Mouse (Mus musculus): Measurements from ENCODE around the gene Mlana. TPM values are rescaled to one million over a fixed set of nuclear protein-coding genes. Genes with fewer than 3 reads are reported as not detected.

The Mlana gene
- polyA plus RNA-seq, 1 experiment = not detected

- Histone ChIP-seq H3K27me3 (ENCODE audit: control insufficient read depth, insufficient read depth, low read length) (no peaks in the 10 kb centered on the region), H3K4me3 (ENCODE audit: control insufficient read depth, low read depth, low read length) (no peak overlapping the region), H3K4me1 (ENCODE audit: control insufficient read depth, insufficient read depth, low read length) (peaks cover 11% of the 10 kb centered on the region), H3K36me3 (ENCODE audit: control insufficient read depth, insufficient read depth, low read length) (no peaks in the 10 kb centered on the region), H3K27ac (ENCODE audit: control insufficient read depth, insufficient read depth, low read depth, low read length) (no peak overlapping the region)
- TF ChIP-seq CTCF (IDR thresholded peaks at IDR 0.05; ENCODE audit: control insufficient read depth, insufficient read depth, insufficient replicate concordance, low read depth, low read length) (no peak), POLR2A (IDR thresholded peaks at IDR 0.05; ENCODE audit: control insufficient read depth, low read depth, low read length) (no peak)
Measured at GRCm38 (mm10) chr19:29674946-29675345, 22.7 kb upstream of the Mlana start.

GRCm38 (mm10) chr19:29675562-29676078, 22.0 kb upstream of the Mlana start:
- Histone ChIP-seq H3K27ac (ENCODE audit: control insufficient read depth, insufficient read depth, low read depth, low read length) (no peak overlapping the region), H3K36me3 (ENCODE audit: control insufficient read depth, insufficient read depth, low read length) (no peaks in the 10 kb centered on the region), H3K4me3 (ENCODE audit: control insufficient read depth, low read depth, low read length) (no peak overlapping the region), H3K27me3 (ENCODE audit: control insufficient read depth, insufficient read depth, low read length) (no peaks in the 10 kb centered on the region), H3K4me1 (ENCODE audit: control insufficient read depth, insufficient read depth, low read length) (peaks cover 11% of the 10 kb centered on the region)
- no peak for TF ChIP-seq CTCF (IDR thresholded peaks at IDR 0.05; ENCODE audit: control insufficient read depth, insufficient read depth, insufficient replicate concordance, low read depth, low read length)
- TF ChIP-seq POLR2A (IDR thresholded peaks at IDR 0.05; ENCODE audit: control insufficient read depth, low read depth, low read length) = no peak

GRCm38 (mm10) chr19:29676479-29677193, 21.0 kb upstream of the Mlana start:
- TF ChIP-seq CTCF (IDR thresholded peaks at IDR 0.05; ENCODE audit: control insufficient read depth, insufficient read depth, insufficient replicate concordance, low read depth, low read length) = no peak
- TF ChIP-seq POLR2A (IDR thresholded peaks at IDR 0.05; ENCODE audit: control insufficient read depth, low read depth, low read length) = no peak
- Histone ChIP-seq H3K4me3 (ENCODE audit: control insufficient read depth, low read depth, low read length) (no peak overlapping the region), H3K36me3 (ENCODE audit: control insufficient read depth, insufficient read depth, low read length) (no peaks in the 10 kb centered on the region), H3K27me3 (ENCODE audit: control insufficient read depth, insufficient read depth, low read length) (no peaks in the 10 kb centered on the region), H3K4me1 (ENCODE audit: control insufficient read depth, insufficient read depth, low read length) (peaks cover 11% of the 10 kb centered on the region), H3K27ac (ENCODE audit: control insufficient read depth, insufficient read depth, low read depth, low read length) (no peak overlapping the region)

- H3K36me3 ChIP-seq (ENCODE audit: control insufficient read depth, insufficient read depth, low read length) = no peaks in the 10 kb centered on the region
- H3K27me3 ChIP-seq (ENCODE audit: control insufficient read depth, insufficient read depth, low read length) = no peaks in the 10 kb centered on the region
- H3K27ac ChIP-seq (ENCODE audit: control insufficient read depth, insufficient read depth, low read depth, low read length) = no peak overlapping the region
- TF ChIP-seq POLR2A (IDR thresholded peaks at IDR 0.05; ENCODE audit: control insufficient read depth, low read depth, low read length) = no peak
- no peak for TF ChIP-seq CTCF (IDR thresholded peaks at IDR 0.05; ENCODE audit: control insufficient read depth, insufficient read depth, insufficient replicate concordance, low read depth, low read length)
- H3K4me1 ChIP-seq (ENCODE audit: control insufficient read depth, insufficient read depth, low read length) = peaks cover 11% of the 10 kb centered on the region
- no peak overlapping the region for H3K4me3 ChIP-seq (ENCODE audit: control insufficient read depth, low read depth, low read length)
Measured at GRCm38 (mm10) chr19:29678181-29678778, 19.3 kb upstream of the Mlana start.

- Histone ChIP-seq H3K4me1 (ENCODE audit: control insufficient read depth, insufficient read depth, low read length) (peaks cover under 1% of the 10 kb centered on the region), H3K27ac (ENCODE audit: control insufficient read depth, insufficient read depth, low read depth, low read length) (no peak overlapping the region), H3K27me3 (ENCODE audit: control insufficient read depth, insufficient read depth, low read length) (no peaks in the 10 kb centered on the region), H3K36me3 (ENCODE audit: control insufficient read depth, insufficient read depth, low read length) (no peaks in the 10 kb centered on the region), H3K4me3 (ENCODE audit: control insufficient read depth, low read depth, low read length) (no peak overlapping the region)
- TF ChIP-seq POLR2A (IDR thresholded peaks at IDR 0.05; ENCODE audit: control insufficient read depth, low read depth, low read length) (no peak), CTCF (IDR thresholded peaks at IDR 0.05; ENCODE audit: control insufficient read depth, insufficient read depth, insufficient replicate concordance, low read depth, low read length) (no peak)
Measured at GRCm38 (mm10) chr19:29680182-29681152, 17.2 kb upstream of the Mlana start.

GRCm38 (mm10) chr19:29683844-29684540, 13.6 kb upstream of the Mlana start:
- peak; percentile 83; the same call in 1 of the 2 replicates for TF ChIP-seq CTCF (IDR thresholded peaks at IDR 0.05; ENCODE audit: control insufficient read depth, insufficient read depth, insufficient replicate concordance, low read depth, low read length)
- no peak for TF ChIP-seq POLR2A (IDR thresholded peaks at IDR 0.05; ENCODE audit: control insufficient read depth, low read depth, low read length)
- no peak overlapping the region for H3K27ac ChIP-seq (ENCODE audit: control insufficient read depth, insufficient read depth, low read depth, low read length)
- no peaks in the 10 kb centered on the region; the same call in 1 of the 2 replicates for H3K4me1 ChIP-seq (ENCODE audit: control insufficient read depth, insufficient read depth, low read length)
- H3K36me3 ChIP-seq (ENCODE audit: control insufficient read depth, insufficient read depth, low read length) = no peaks in the 10 kb centered on the region
- no peak overlapping the region for H3K4me3 ChIP-seq (ENCODE audit: control insufficient read depth, low read depth, low read length)
- H3K27me3 ChIP-seq (ENCODE audit: control insufficient read depth, insufficient read depth, low read length) = no peaks in the 10 kb centered on the region

Data from testis, adult 2 months (tissue).